Mouse (Mus musculus) forebrain, embryonic 13.5 days (tissue): ENCODE data around the gene Ttc38. TPM values are rescaled to one million over a fixed set of nuclear protein-coding genes. Genes with fewer than 3 reads are reported as not detected.
A peak's percentile ranks its signal among the peaks of the same experiment; 100 is the strongest.

Source experiments
- ATAC-seq: fragments of 200-750 bp; cut with Nextera tagmentation; 2 replicates; pipeline ENCODE4 v1.8.0; 2017
- H3K27ac ChIP-seq: fragments of 300-500 bp; sonication (generic); 2 replicates; pipeline ENCODE4 v1.5.1; 2015; ENCODE audit warnings: inconsistent platforms, mild to moderate bottlenecking, moderate library complexity
- H3K27me3 ChIP-seq: fragments of 300-500 bp; sonication (generic); 2 replicates; pipeline ENCODE4 v1.6.1; 2015; ENCODE audit warnings: mild to moderate bottlenecking, inconsistent platforms
- H3K36me3 ChIP-seq: fragments of 300-500 bp; sonication (generic); 2 replicates; pipeline ENCODE4 v1.6.1; 2015; ENCODE audit warnings: mild to moderate bottlenecking, inconsistent platforms; ENCODE audit not compliant: poor library complexity, severe bottlenecking
- H3K4me1 ChIP-seq: fragments of 300-500 bp; sonication (generic); 2 replicates; pipeline ENCODE4 v1.6.1; 2015; ENCODE audit warnings: inconsistent platforms
- H3K4me2 ChIP-seq: fragments of 300-500 bp; sonication (generic); 2 replicates; pipeline ENCODE4 v1.6.1; 2015; ENCODE audit warnings: inconsistent platforms, mild to moderate bottlenecking, moderate library complexity
- H3K4me3 ChIP-seq: fragments of 300-500 bp; sonication (generic); 2 replicates; pipeline ENCODE4 v1.5.1; 2015; ENCODE audit warnings: mild to moderate bottlenecking, inconsistent platforms
- H3K9ac ChIP-seq: fragments of 300-500 bp; sonication (generic); 2 replicates; pipeline ENCODE4 v1.6.1; 2015; ENCODE audit warnings: mild to moderate bottlenecking, inconsistent platforms
- H3K9me3 ChIP-seq: fragments of 300-500 bp; sonication (generic); replicated peaks from 2 replicates; pipeline ENCODE4 v1.6.1; 2016; ENCODE audit warnings: inconsistent platforms
- WGBS: fragments of 180-500 bp; shearing (Covaris S2); methylation state at CpG from one replicate; pipeline ENCODE4 v1.1.7; 2015; 5-methylcytosine and 5-hydroxymethylcytosine counted together
- polyA plus RNA-seq: library from polyadenylated mRNA; unstranded; fragments of >200 nt; fragmentation: Nextera tagmentation; extraction: Ambion mirVana; gene quantifications from 2 replicates; pipeline ENCODE4 v1.2.1, GENCODE M21; 2015

Gene Ttc38
- polyA plus RNA-seq, 1 experiment from 2014 or later, result 2.9 TPM

- H3K9ac ChIP-seq, result no peak overlapping the region; the same call in 1 of the 2 replicates
- peaks cover 52% of the 10 kb centered on the region for H3K36me3 ChIP-seq
- no peaks in the 10 kb centered on the region for H3K27me3 ChIP-seq
- no peak overlapping the region for H3K27ac ChIP-seq
- 93% methylated on average over 7 of the region's 7 CpGs for WGBS
- H3K4me2 ChIP-seq, result no peak overlapping the region
- H3K4me1 ChIP-seq, result peaks cover 22% of the 10 kb centered on the region
- no peaks in the 10 kb centered on the region for H3K9me3 ChIP-seq
- no peak overlapping the region for H3K4me3 ChIP-seq
- no peak for ATAC-seq
Observed at GRCm38 (mm10) chr15:85877336-85877735, 45.2 kb downstream of the Ttc38 start.

GRCm38 (mm10) chr15:85878848-85879497 lies 46.9 kb downstream of the Ttc38 start, which contains the start of gene Trmu:
Gene Trmu, plus strand, starts transcription at chr15:85879312.
- ATAC-seq, result peak; percentile 97
- H3K4me3 ChIP-seq, result peak within 1 kb of the TSS; percentile 79
- H3K36me3 ChIP-seq, result peaks cover 51% of the 10 kb centered on the region
- H3K27ac ChIP-seq, result peak within 1 kb of the TSS; percentile 78
- under 1% methylated on average over 48 of the region's 50 CpGs for WGBS
- H3K4me2 ChIP-seq, result peak within 1 kb of the TSS; percentile 97
- H3K27me3 ChIP-seq, result no peaks in the 10 kb centered on the region
- no peaks in the 10 kb centered on the region for H3K9me3 ChIP-seq
- peak within 1 kb of the TSS; percentile 92 for H3K9ac ChIP-seq
- peaks cover 22% of the 10 kb centered on the region for H3K4me1 ChIP-seq

- Histone ChIP-seq H3K27me3 (no peaks in the 10 kb centered on the region), H3K27ac (peak overlapping the region; percentile 65), H3K9ac (peak overlapping the region; percentile 92), H3K9me3 (no peaks in the 10 kb centered on the region), H3K4me3 (peak overlapping the region; percentile 79), H3K4me1 (peaks cover 22% of the 10 kb centered on the region), H3K36me3 (peaks cover 51% of the 10 kb centered on the region), H3K4me2 (peak overlapping the region; percentile 97)
- WGBS, result 2% methylated on average over 18 of the region's 18 CpGs
- ATAC-seq, result peak; percentile 48
Observed at GRCm38 (mm10) chr15:85879498-85879895, 47.4 kb downstream of the Ttc38 start.

GRCm38 (mm10) chr15:85885606-85886005 lies 53.5 kb downstream of the Ttc38 start:
- no peak for ATAC-seq
- H3K27me3 ChIP-seq, result no peaks in the 10 kb centered on the region
- no peaks in the 10 kb centered on the region for H3K9me3 ChIP-seq
- peaks cover 70% of the 10 kb centered on the region for H3K36me3 ChIP-seq
- peaks cover 1% of the 10 kb centered on the region; the same call in 1 of the 2 replicates for H3K4me1 ChIP-seq
- no peak overlapping the region for H3K4me3 ChIP-seq
- H3K27ac ChIP-seq, result no peak overlapping the region
- H3K9ac ChIP-seq, result no peak overlapping the region
- no peak overlapping the region for H3K4me2 ChIP-seq
- 80% methylated on average over 5 of the region's 5 CpGs for WGBS

GRCm38 (mm10) chr15:85889235-85889634 lies 57.1 kb downstream of the Ttc38 start:
- no peak for ATAC-seq
- Histone ChIP-seq H3K4me3 (no peak overlapping the region), H3K36me3 (peaks cover 78% of the 10 kb centered on the region), H3K9ac (no peak overlapping the region), H3K4me2 (no peak overlapping the region), H3K27me3 (no peaks in the 10 kb centered on the region), H3K27ac (no peak overlapping the region), H3K9me3 (no peaks in the 10 kb centered on the region), H3K4me1 (peaks cover 15% of the 10 kb centered on the region)
- WGBS, result 89% methylated on average over 4 of the region's 4 CpGs

GRCm38 (mm10) chr15:85891971-85892370 lies 59.9 kb downstream of the Ttc38 start:
- ATAC-seq, result no peak; the same call in 1 of the 2 replicates
- 63% methylated on average over 10 of the region's 10 CpGs for WGBS
- H3K36me3 ChIP-seq, result peaks cover 77% of the 10 kb centered on the region
- H3K27ac ChIP-seq, result peak overlapping the region; percentile 66; the same call in 1 of the 2 replicates
- no peak overlapping the region for H3K4me3 ChIP-seq
- no peak overlapping the region for H3K4me2 ChIP-seq
- H3K9me3 ChIP-seq, result no peaks in the 10 kb centered on the region
- H3K27me3 ChIP-seq, result no peaks in the 10 kb centered on the region
- H3K9ac ChIP-seq, result no peak overlapping the region
- peaks cover 15% of the 10 kb centered on the region for H3K4me1 ChIP-seq

GRCm38 (mm10) chr15:85892498-85893118 lies 60.5 kb downstream of the Ttc38 start:
- peak overlapping the region; percentile 66 for H3K27ac ChIP-seq
- H3K27me3 ChIP-seq, result no peaks in the 10 kb centered on the region
- peaks cover 82% of the 10 kb centered on the region for H3K36me3 ChIP-seq
- peak; percentile 43; the same call in 1 of the 2 replicates for ATAC-seq
- no peak overlapping the region for H3K4me2 ChIP-seq
- no peaks in the 10 kb centered on the region for H3K9me3 ChIP-seq
- H3K4me1 ChIP-seq, result peaks cover 15% of the 10 kb centered on the region
- 75% methylated on average over 13 of the region's 13 CpGs for WGBS
- H3K4me3 ChIP-seq, result no peak overlapping the region
- H3K9ac ChIP-seq, result no peak overlapping the region; the same call in 1 of the 2 replicates

GRCm38 (mm10) chr15:85893871-85894270 lies 61.8 kb downstream of the Ttc38 start:
- no peak overlapping the region for H3K27ac ChIP-seq

GRCm38 (mm10) chr15:85896284-85896683 lies 64.2 kb downstream of the Ttc38 start:
- Histone ChIP-seq H3K4me2 (no peak overlapping the region), H3K27ac (no peak overlapping the region), H3K36me3 (peaks cover 94% of the 10 kb centered on the region), H3K9ac (no peak overlapping the region), H3K4me3 (no peak overlapping the region), H3K4me1 (peaks cover 21% of the 10 kb centered on the region), H3K27me3 (no peaks in the 10 kb centered on the region), H3K9me3 (no peaks in the 10 kb centered on the region)
- ATAC-seq, result peak; percentile 48
- WGBS, result 13% methylated on average over 8 of the region's 8 CpGs

More at GRCm38 (mm10) chr15:85893871-85894270, 61.8 kb downstream of the Ttc38 start:
- no peak for ATAC-seq
- H3K4me3 ChIP-seq, result no peak overlapping the region
- no peaks in the 10 kb centered on the region for H3K27me3 ChIP-seq
- no peak overlapping the region for H3K4me2 ChIP-seq
- H3K9me3 ChIP-seq, result no peaks in the 10 kb centered on the region
- H3K4me1 ChIP-seq, result peaks cover 15% of the 10 kb centered on the region
- H3K36me3 ChIP-seq, result peaks cover 83% of the 10 kb centered on the region
- no peak overlapping the region for H3K9ac ChIP-seq
- WGBS, result 92% methylated on average over 7 of the region's 7 CpGs

- no peak overlapping the region; the same call in 1 of the 2 replicates for H3K9ac ChIP-seq
- no peak for ATAC-seq
- no peaks in the 10 kb centered on the region for H3K27me3 ChIP-seq
- peaks cover 97% of the 10 kb centered on the region for H3K36me3 ChIP-seq
- no peaks in the 10 kb centered on the region for H3K9me3 ChIP-seq
- H3K4me1 ChIP-seq, result peaks cover 16% of the 10 kb centered on the region
- no peak overlapping the region for H3K4me3 ChIP-seq
- no peak overlapping the region for H3K27ac ChIP-seq
- H3K4me2 ChIP-seq, result no peak overlapping the region
- 94% methylated on average over 10 of the region's 10 CpGs for WGBS
Observed at GRCm38 (mm10) chr15:85897113-85897512, 65.0 kb downstream of the Ttc38 start.

GRCm38 (mm10) chr15:85899396-85899795 lies 67.3 kb downstream of the Ttc38 start:
- no peaks in the 10 kb centered on the region for H3K27me3 ChIP-seq
- ATAC-seq, result no peak
- no peak overlapping the region for H3K4me2 ChIP-seq
- no peak overlapping the region for H3K4me3 ChIP-seq
- H3K9ac ChIP-seq, result no peak overlapping the region
- H3K36me3 ChIP-seq, result peaks cover 94% of the 10 kb centered on the region
- H3K4me1 ChIP-seq, result 0 out of 2 replicates have a peak, but pooled peaks cover 6% of the 10 kb centered on the region
- H3K9me3 ChIP-seq, result no peaks in the 10 kb centered on the region
- WGBS, result 37% methylated on average over 6 of the region's 6 CpGs
- peak overlapping the region; percentile 31; the same call in 1 of the 2 replicates for H3K27ac ChIP-seq

GRCm38 (mm10) chr15:85900318-85900717 lies 68.2 kb downstream of the Ttc38 start:
- WGBS, result 81% methylated on average over 8 of the region's 8 CpGs
- peak overlapping the region; percentile 17; the same call in 1 of the 2 replicates for H3K27ac ChIP-seq

More at GRCm38 (mm10) chr15:85900318-85900717, 68.2 kb downstream of the Ttc38 start:
- H3K9me3 ChIP-seq, result no peaks in the 10 kb centered on the region
- H3K36me3 ChIP-seq, result peaks cover 92% of the 10 kb centered on the region
- H3K4me1 ChIP-seq, result 0 out of 2 replicates have a peak, but pooled peaks cover 6% of the 10 kb centered on the region
- no peaks in the 10 kb centered on the region for H3K27me3 ChIP-seq
- H3K4me3 ChIP-seq, result no peak overlapping the region
- no peak for ATAC-seq
- no peak overlapping the region for H3K9ac ChIP-seq
- no peak overlapping the region for H3K4me2 ChIP-seq
